Mouse (Mus musculus): ENCODE measurements at regions not wholly inside any gene's neighbourhood (a gene's known extent, or its start where the extent isn't known, plus 50 kb on each side); places are given as distances from the start of the nearest gene placed in this dataset.

DNA sequence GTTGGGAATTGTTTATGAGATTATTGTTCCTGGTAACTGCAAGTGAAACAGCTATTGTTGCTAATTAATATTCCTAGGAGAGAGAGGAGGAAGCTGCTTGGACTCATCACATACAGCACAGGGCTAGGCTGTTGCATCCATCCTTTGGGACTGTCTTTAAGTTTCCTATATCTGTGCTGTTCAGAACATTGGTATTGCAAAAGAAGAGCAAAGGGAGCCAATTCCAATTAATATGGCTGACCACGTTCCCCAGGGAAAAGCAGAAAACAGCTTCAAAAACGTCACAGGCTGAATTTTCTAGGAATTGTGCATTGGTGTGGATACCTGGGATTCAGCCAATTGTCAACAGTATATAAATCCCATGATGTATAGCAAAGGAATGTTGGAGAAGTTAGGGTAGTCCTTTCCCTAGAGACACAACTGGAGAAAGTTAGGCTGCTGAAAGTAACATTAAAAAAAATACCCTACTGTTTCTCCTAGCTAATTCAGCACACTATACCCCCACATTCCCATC is 251.3 kb upstream of the Xrcc4 start:
- TF ChIP-seq CTCF (IDR thresholded peaks at IDR 0.05; ENCODE audit: borderline replicate concordance, insufficient read depth, low read length) (no peak), POLR2A (IDR thresholded peaks at IDR 0.05; ENCODE audit: low read depth, low read length) (no peak)

Measured in embryonic fibroblast, embryonic 13.5 days (primary cell).